ENCODE assay signal across 8 mouse cellular contexts in genomic region chr7:30649591-30650540, GRCm38 (mm10). TPM values are rescaled to one million over a fixed set of nuclear protein-coding genes. Genes with fewer than 3 reads are reported as not detected.
DNase-seq lines count a peak whose midpoint lies in the region; ATAC-seq and TF ChIP-seq lines count a peak whose summit lies in the region.

Gene Rbm42 (minus strand): TSS chr7:30650317.

- no peaks in the 10 kb centered on the region for H3K9me3 ChIP-seq in hindbrain, postnatal 0 days (ENCODE audit: low read length)

- peaks cover 37% of the 10 kb centered on the region for H3K36me3 ChIP-seq in hindbrain, postnatal 0 days (ENCODE audit: insufficient read depth, low read length)

- WGBS in hindbrain, postnatal 0 days, result 1% methylated on average over 59 of the region's 59 CpGs

- peak; percentile 100 for DNase-seq in ZHBTc4 (ENCODE audit: low read depth, low spot score)
- peak; percentile 99 for DNase-seq in gastrocnemius, adult 2 months
- peak; percentile 99 for DNase-seq in hindbrain, postnatal 0 days (ENCODE audit: low spot score)
- peak; percentile 98 for DNase-seq in left cerebral cortex, adult 2 months (ENCODE audit: extremely low spot score in 1 of 2, low spot score in 2 of 2)
- DNase-seq in right cerebral cortex, adult 2 months (ENCODE audit: low spot score in 2 of 2), result peak; percentile 99
- DNase-seq in urinary bladder, postnatal 14 days (ENCODE audit: low spot score), result peak; percentile 99

- ATAC-seq in common myeloid progenitor, adult 5-6 weeks (replicated peaks; ENCODE audit: low read depth, poor library complexity, severe bottlenecking), result peak; percentile 100
- peak; percentile 100 for ATAC-seq in hindbrain, postnatal 0 days
- ATAC-seq in megakaryocyte, adult 5-6 weeks (ENCODE audit: poor library complexity, severe bottlenecking), result peak; percentile 99

- peak within 1 kb of the TSS; percentile 92 for H3K4me2 ChIP-seq in hindbrain, postnatal 0 days (ENCODE audit: low read depth, low read length)

- H3K4me1 ChIP-seq in hindbrain, postnatal 0 days (ENCODE audit: insufficient read depth, low read length), result no peaks in the 10 kb centered on the region

- peak within 1 kb of the TSS; percentile 94 for H3K27ac ChIP-seq in gastrocnemius, adult 2 months
- H3K27ac ChIP-seq in hindbrain, postnatal 0 days, result peak within 1 kb of the TSS; percentile 86
- peak within 1 kb of the TSS; percentile 90 for H3K27ac ChIP-seq in left cerebral cortex, adult 2 months

- TF ChIP-seq CTCF in gastrocnemius, adult 2 months (IDR thresholded peaks at IDR 0.05), result no peak
- no peak for TF ChIP-seq CTCF in hindbrain, postnatal 0 days (IDR thresholded peaks at IDR 0.05; ENCODE audit: low read depth)
- TF ChIP-seq CTCF in left cerebral cortex, adult 2 months (IDR thresholded peaks at IDR 0.05), result no peak

- intact Hi-C loops in gastrocnemius, adult 2 months (cut with DNase I), result loop anchor here (5.0 kb wide), 1 partner anchor 77 kb away; the partner anchor contains the start of gene Tmem147
- intact Hi-C loops in left cerebral cortex, adult 2 months (cut with DNase I), result loop anchor here (1.0 kb wide), 1 partner anchor 79 kb away; the partner anchor contains the start of gene Tmem147

- H3K27me3 ChIP-seq in hindbrain, postnatal 0 days (ENCODE audit: insufficient read depth, low read length), result no peaks in the 10 kb centered on the region

- H3K4me3 ChIP-seq in gastrocnemius, adult 2 months, result peak within 1 kb of the TSS; percentile 81
- peak within 1 kb of the TSS; percentile 98 for H3K4me3 ChIP-seq in hindbrain, postnatal 0 days (ENCODE audit: low read length)
- H3K4me3 ChIP-seq in left cerebral cortex, adult 2 months, result peak within 1 kb of the TSS; percentile 81

- peak within 1 kb of the TSS; percentile 95 for H3K9ac ChIP-seq in hindbrain, postnatal 0 days (replicated peaks; ENCODE audit: low read length)

RNA-seq across cellular contexts. Expression of gene Rbm42, which starts in this region (rescaled TPM):
- total RNA-seq in common myeloid progenitor, adult 5-6 weeks (2017), result 39.4 and 47.8 TPM in 2 replicates
- total RNA-seq in gastrocnemius, adult 2 months (2021), result 10 to 100 TPM; 37.4 to 38.3 TPM
- 162 and 169 TPM in 2 replicates for total RNA-seq in hindbrain, postnatal 0 days (2014; rRNA removed)
- 116 and 118 TPM in 2 replicates for polyA plus RNA-seq in hindbrain, postnatal 0 days (2015; fragmentation: Nextera tagmentation; extraction: Ambion mirVana)
- total RNA-seq in left cerebral cortex, adult 2 months (2021), result 10 to 100 TPM; 67.7 to 67.8 TPM
- total RNA-seq in megakaryocyte, adult 5-6 weeks (2015), result 50.2 and 50.4 TPM in 2 replicates
- 41.3 and 46.6 TPM in 2 replicates for total RNA-seq in megakaryocyte, adult 5-6 weeks (2017)

Comparison
In these comparisons a context has a peak if more than half of its experiments do, and no peak if none do; other contexts are left out.
1. Peak in every context shown above with its lines: DNase-seq, ATAC-seq, H3K4me3 ChIP-seq and H3K27ac ChIP-seq.